Comparison of ENCODE assay signal across 12 mouse cellular contexts in the genomic region with DNA sequence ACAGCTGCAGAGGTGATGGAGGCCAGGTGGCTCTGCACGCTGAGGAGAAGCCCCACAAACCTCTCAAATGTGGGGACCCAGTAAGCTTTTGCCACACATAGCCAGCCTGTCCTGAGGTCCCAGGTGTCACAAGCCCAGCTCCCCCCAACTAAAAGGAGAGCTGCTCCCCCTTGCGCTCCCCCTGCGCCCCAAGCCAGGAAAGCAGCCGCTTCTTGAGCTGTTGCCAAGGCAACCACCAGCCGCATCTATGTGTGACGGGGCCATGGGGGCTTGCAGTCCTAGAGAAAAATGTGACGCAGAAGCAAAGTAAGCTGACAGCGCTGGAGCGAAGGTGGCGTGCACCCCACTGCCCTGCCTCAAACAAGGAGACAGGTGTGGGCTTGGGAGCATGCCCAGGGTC. TPM values are rescaled to one million over a fixed set of nuclear protein-coding genes. Genes with fewer than 3 reads are reported as not detected.
A peak's percentile ranks its signal among the peaks of the same experiment; 100 is the strongest.
DNase-seq lines count a peak whose midpoint lies in the region; ATAC-seq and TF ChIP-seq lines count a peak whose summit lies in the region.
"Had no signal": no experiment of that assay in that cellular context is flagged by ENCODE, and none has a peak within 500 bp of the region (broad histone marks: within the 10 kb centered on the region; RNA-seq: fewer than 3 reads in every experiment).

No protein-coding gene starts in this region.

- no peak for TF ChIP-seq POLR2A in thymus, adult 2 months (IDR thresholded peaks at IDR 0.05; ENCODE audit: control insufficient read depth, extremely low read depth, insufficient read depth, low read length, poor library complexity)

- TF ChIP-seq CTCF in thymus, adult 2 months (IDR thresholded peaks at IDR 0.05; ENCODE audit: borderline replicate concordance, control insufficient read depth, extremely low read depth, insufficient read depth, low read length, poor library complexity): no peak

- H3K4me2 ChIP-seq in midbrain, embryonic 16.5 days (ENCODE audit: low read length): peak overlapping the region; percentile 50
- H3K4me2 ChIP-seq: limb, embryonic 15.5 days had no signal

- peaks cover 45% of the 10 kb centered on the region for H3K4me1 ChIP-seq in hindbrain, embryonic 10.5 days (replicated peaks)
- H3K4me1 ChIP-seq in midbrain, embryonic 16.5 days (ENCODE audit: control insufficient read depth, insufficient read depth, low read length): peaks cover 52% of the 10 kb centered on the region
- peaks cover 55% of the 10 kb centered on the region for H3K4me1 ChIP-seq in thymus, adult 2 months (replicated peaks; ENCODE audit: control insufficient read depth, insufficient read depth, low read length)

- no peaks in the 10 kb centered on the region for H3K9me3 ChIP-seq in hindbrain, embryonic 10.5 days
- no peaks in the 10 kb centered on the region for H3K9me3 ChIP-seq in midbrain, embryonic 16.5 days (replicated peaks; ENCODE audit: control insufficient read depth, low read length, poor library complexity, severe bottlenecking)
- H3K9me3 ChIP-seq: limb, embryonic 15.5 days; megakaryocyte, embryonic 14.5 days had no signal

- peaks cover 4% of the 10 kb centered on the region for H3K36me3 ChIP-seq in hindbrain, embryonic 10.5 days
- H3K36me3 ChIP-seq in midbrain, embryonic 16.5 days (ENCODE audit: control insufficient read depth, insufficient read depth, low read length): no peaks in the 10 kb centered on the region
- H3K36me3 ChIP-seq in thymus, adult 2 months (ENCODE audit: control insufficient read depth, insufficient read depth, low read length): no peaks in the 10 kb centered on the region; the same call in 1 of the 2 replicates

- peak overlapping the region; percentile 55 for H3K9ac ChIP-seq in midbrain, embryonic 16.5 days (ENCODE audit: low read depth, low read length)
- H3K9ac ChIP-seq: limb, embryonic 15.5 days had no signal

- peak; percentile 23 for ATAC-seq in midbrain, embryonic 16.5 days
- no peak for ATAC-seq in CD4-positive, CD25-positive, alpha-beta regulatory T cell, adult 4 months

- 0 out of 2 replicates have a peak overlapping the region, but pooled peaks have one; percentile 47 for H3K27ac ChIP-seq in hindbrain, embryonic 10.5 days
- peak overlapping the region; percentile 88 for H3K27ac ChIP-seq in midbrain, embryonic 16.5 days (ENCODE audit: low read length)
- peak overlapping the region; percentile 7; the same call in 1 of the 2 replicates for H3K27ac ChIP-seq in thymus, adult 2 months (ENCODE audit: control insufficient read depth, insufficient read depth, low read length)
- H3K27ac ChIP-seq: limb, embryonic 15.5 days had no signal

- H3K27me3 ChIP-seq in hindbrain, embryonic 10.5 days (ENCODE audit: insufficient read depth, poor library complexity, severe bottlenecking): peaks cover 41% of the 10 kb centered on the region
- no peaks in the 10 kb centered on the region for H3K27me3 ChIP-seq in midbrain, embryonic 16.5 days (ENCODE audit: control insufficient read depth, insufficient read depth, low read depth, low read length)
- no peaks in the 10 kb centered on the region; the same call in 1 of the 2 replicates for H3K27me3 ChIP-seq in thymus, adult 2 months (ENCODE audit: control insufficient read depth, insufficient read depth, low read length)

- H3K4me3 ChIP-seq in hindbrain, embryonic 10.5 days: peak overlapping the region; percentile 16; the same call in 1 of the 2 replicates
- peak overlapping the region; percentile 14 for H3K4me3 ChIP-seq in midbrain, embryonic 16.5 days (ENCODE audit: low read depth, low read length)
- no peak overlapping the region for H3K4me3 ChIP-seq in thymus, adult 2 months (ENCODE audit: control insufficient read depth, insufficient read depth, low read length)
- H3K4me3 ChIP-seq: limb, embryonic 15.5 days; megakaryocyte, embryonic 14.5 days had no signal

- DNase-seq in frontal cortex, postnatal 10 days (ENCODE audit: low spot score in 2 of 2): peak; percentile 58 to 66
- DNase-seq in frontal cortex, postnatal 25 days (ENCODE audit: low spot score in 2 of 2): no peak
- DNase-seq in hindbrain, embryonic 10.5 days (ENCODE audit: low spot score): peak; percentile 22
- peak; percentile 63 for DNase-seq in thymus, adult 2 months
- no peak for DNase-seq in adrenal gland, postnatal 4 days (ENCODE audit: low spot score in 2 of 2)
- DNase-seq in spleen, postnatal 10 days (ENCODE audit: low spot score in 2 of 2): no peak
- DNase-seq: kidney, postnatal 10 days had no signal

- 23% methylated on average over 10 of the region's 10 CpGs for WGBS in hindbrain, embryonic 10.5 days
- WGBS in midbrain, embryonic 16.5 days: 4% methylated on average over 10 of the region's 10 CpGs
- 18% methylated on average over 10 of the region's 10 CpGs for WGBS in thymus, adult 2 months

RNA-seq across cellular contexts. Expression of gene Baiap3, which starts 2.4 kb away (rescaled TPM):
- polyA plus RNA-seq in hindbrain, embryonic 10.5 days (2016; fragmentation: Nextera tagmentation; extraction: Ambion mirVana): 2.3 and 3.5 TPM in 2 replicates
- polyA plus RNA-seq in midbrain, embryonic 16.5 days (2015; fragmentation: Nextera tagmentation; extraction: Ambion mirVana): 30.2 and 38.1 TPM in 2 replicates
- polyA plus RNA-seq in thymus, adult 2 months (2012; rRNA removed): 56.5 and 60.9 TPM in 2 replicates
- 10 to 100 TPM; 24.4 to 30.7 TPM for total RNA-seq in adrenal gland, postnatal 4 days (2021)
- 10 to 100 TPM; 14.4 to 31.1 TPM for polyA plus RNA-seq in CD4-positive, CD25-positive, alpha-beta regulatory T cell, adult 4 months (2017; shearing (Covaris generic))

RNA-seq across cellular contexts. Expression of gene Tsr3, which starts 13.8 kb away (rescaled TPM):
- 76.9 and 86.4 TPM in 2 replicates for polyA plus RNA-seq in hindbrain, embryonic 10.5 days (2016; fragmentation: Nextera tagmentation; extraction: Ambion mirVana)
- 57.4 and 61.2 TPM in 2 replicates for polyA plus RNA-seq in midbrain, embryonic 16.5 days (2015; fragmentation: Nextera tagmentation; extraction: Ambion mirVana)
- 38.0 and 40.9 TPM in 2 replicates for polyA plus RNA-seq in thymus, adult 2 months (2012; rRNA removed)
- 10 to 100 TPM; 35.6 to 36.5 TPM for total RNA-seq in adrenal gland, postnatal 4 days (2021)
- polyA plus RNA-seq in CD4-positive, CD25-positive, alpha-beta regulatory T cell, adult 4 months (2017; shearing (Covaris generic)): 10 to 100 TPM; 35.1 to 36.0 TPM

RNA-seq across cellular contexts. Expression of gene Gnptg, which starts 13.8 kb away (rescaled TPM):
- 63.3 and 73.2 TPM in 2 replicates for polyA plus RNA-seq in hindbrain, embryonic 10.5 days (2016; fragmentation: Nextera tagmentation; extraction: Ambion mirVana)
- polyA plus RNA-seq in midbrain, embryonic 16.5 days (2015; fragmentation: Nextera tagmentation; extraction: Ambion mirVana): 99.8 and 114 TPM in 2 replicates
- polyA plus RNA-seq in thymus, adult 2 months (2012; rRNA removed): 39.8 and 47.7 TPM in 2 replicates
- total RNA-seq in adrenal gland, postnatal 4 days (2021): 10 to 100 TPM; 39.0 to 40.6 TPM
- polyA plus RNA-seq in CD4-positive, CD25-positive, alpha-beta regulatory T cell, adult 4 months (2017; shearing (Covaris generic)): 10 to 100 TPM; 76.7 to 77.2 TPM

RNA-seq across cellular contexts. Expression of gene Ube2i, which starts 20.7 kb away (rescaled TPM):
- 862 and 894 TPM in 2 replicates for polyA plus RNA-seq in hindbrain, embryonic 10.5 days (2016; fragmentation: Nextera tagmentation; extraction: Ambion mirVana)
- polyA plus RNA-seq in midbrain, embryonic 16.5 days (2015; fragmentation: Nextera tagmentation; extraction: Ambion mirVana): 489 and 542 TPM in 2 replicates
- polyA plus RNA-seq in thymus, adult 2 months (2012; rRNA removed): 304 and 316 TPM in 2 replicates
- 100 to 1,000 TPM; 371 to 391 TPM for total RNA-seq in adrenal gland, postnatal 4 days (2021)
- polyA plus RNA-seq in CD4-positive, CD25-positive, alpha-beta regulatory T cell, adult 4 months (2017; shearing (Covaris generic)): 100 to 1,000 TPM; 417 to 488 TPM

RNA-seq across cellular contexts. Expression of gene Prss34, which starts 44.4 kb away (rescaled TPM):
- not detected in 2 replicates for polyA plus RNA-seq in hindbrain, embryonic 10.5 days (2016; fragmentation: Nextera tagmentation; extraction: Ambion mirVana)
- polyA plus RNA-seq in midbrain, embryonic 16.5 days (2015; fragmentation: Nextera tagmentation; extraction: Ambion mirVana): not detected in 2 replicates
- polyA plus RNA-seq in thymus, adult 2 months (2012; rRNA removed): 1.2 and 1.3 TPM in 2 replicates
- 1 to 10 TPM; 2.4 to 4.6 TPM for total RNA-seq in adrenal gland, postnatal 4 days (2021)
- not detected for polyA plus RNA-seq in CD4-positive, CD25-positive, alpha-beta regulatory T cell, adult 4 months (2017; shearing (Covaris generic))
- polyA plus RNA-seq: small intestine, adult 2 months had no signal

Comparison
In these comparisons a context has a peak if more than half of its experiments do, and no peak if none do; other contexts are left out.
1. DNase-seq: peak in frontal cortex, postnatal 10 days (2 of 2), hindbrain, embryonic 10.5 days (single experiment) and thymus, adult 2 months (single experiment); none in frontal cortex, postnatal 25 days (0 of 2), adrenal gland, postnatal 4 days (0 of 2) and spleen, postnatal 10 days (0 of 2).
2. H3K27ac ChIP-seq: peak in every context shown above with its lines; median percentile 88 in midbrain, embryonic 16.5 days; 47 in hindbrain, embryonic 10.5 days; 7 in thymus, adult 2 months.